Mouse (Mus musculus): ENCODE data around the gene Abcc8.
A peak's percentile ranks its signal among the peaks of the same experiment; 100 is the strongest.

Abcc8 gene

GRCm38 (mm10) chr7:46105484-46105883 lies 74.3 kb downstream of the Abcc8 start:
- no peak for DNase-seq

- no peak for DNase-seq
These were observed 75.4 kb downstream of the Abcc8 start for GRCm38 (mm10) chr7:46104256-46104915.

- no peak for DNase-seq
These were observed 76.1 kb downstream of the Abcc8 start for GRCm38 (mm10) chr7:46103771-46104170.

GRCm38 (mm10) chr7:46103075-46103591 lies 76.7 kb downstream of the Abcc8 start:
- no peak for DNase-seq

- DNase-seq = peak; percentile 89 to 93
These were observed 79.3 kb downstream of the Abcc8 start, which contains the start of gene Kcnj11 for GRCm38 (mm10) chr7:46100563-46100962. Gene Kcnj11 (minus strand): TSS chr7:46100764.

GRCm38 (mm10) chr7:46099682-46100081 lies 80.2 kb downstream of the Abcc8 start:
- no peak for DNase-seq

GRCm38 (mm10) chr7:46098919-46099286 lies 80.9 kb downstream of the Abcc8 start:
- no peak for DNase-seq

- no peak for DNase-seq
These were observed 81.5 kb downstream of the Abcc8 start for GRCm38 (mm10) chr7:46098221-46098918.

- no peak for DNase-seq
These were observed 82.5 kb downstream of the Abcc8 start for GRCm38 (mm10) chr7:46097319-46097783.

- DNase-seq = peak; percentile 78 to 80
These were observed 83.7 kb downstream of the Abcc8 start for GRCm38 (mm10) chr7:46096136-46096535.

GRCm38 (mm10) chr7:46092803-46093202 lies 87.0 kb downstream of the Abcc8 start:
- DNase-seq = no peak

- DNase-seq = no peak
These were observed 91.6 kb downstream of the Abcc8 start for GRCm38 (mm10) chr7:46088241-46088640.

- no peak for DNase-seq
These were observed 93.5 kb downstream of the Abcc8 start for GRCm38 (mm10) chr7:46086378-46086777.

GRCm38 (mm10) chr7:46084839-46085513 lies 94.9 kb downstream of the Abcc8 start:
- peak; percentile 54 to 64 for DNase-seq

- DNase-seq = no peak
These were observed 95.8 kb downstream of the Abcc8 start for GRCm38 (mm10) chr7:46084024-46084423.

GRCm38 (mm10) chr7:46077675-46078074 lies 102.2 kb downstream of the Abcc8 start:
- no peak for DNase-seq

GRCm38 (mm10) chr7:46076844-46077243 lies 103.0 kb downstream of the Abcc8 start:
- DNase-seq = no peak

- no peak for DNase-seq
These were observed 111.0 kb downstream of the Abcc8 start for GRCm38 (mm10) chr7:46068831-46069230.

- DNase-seq = no peak
These were observed 116.5 kb downstream of the Abcc8 start for GRCm38 (mm10) chr7:46063296-46063695.

- no peak for DNase-seq
These were observed 118.2 kb downstream of the Abcc8 start for GRCm38 (mm10) chr7:46061614-46062013.

GRCm38 (mm10) chr7:46060688-46061087 lies 119.1 kb downstream of the Abcc8 start:
- DNase-seq = no peak

- no peak for DNase-seq
These were observed 121.0 kb downstream of the Abcc8 start for GRCm38 (mm10) chr7:46058882-46059281.
